Mouse (Mus musculus): ENCODE results near the gene Actl10. TPM values are rescaled to one million over a fixed set of nuclear protein-coding genes. Genes with fewer than 3 reads are reported as not detected.

The Actl10 gene
- polyA plus RNA-seq, 1 experiment, result 0.16 TPM

- Histone ChIP-seq H3K36me3 (replicated peaks; ENCODE audit: low read length) (peaks cover 91% of the 10 kb centered on the region), H3K4me1 (peaks cover 12% of the 10 kb centered on the region), H3K4me3 (replicated peaks) (no peak overlapping the region), H3K27me3 (replicated peaks) (no peaks in the 10 kb centered on the region), H3K9me3 (no peaks in the 10 kb centered on the region)
- TF ChIP-seq FLI1 (IDR thresholded peaks at IDR 0.05; ENCODE audit: low read length) (no peak), GATA1 (IDR thresholded peaks at IDR 0.05; ENCODE audit: borderline replicate concordance, low read length) (no peak)
Observed at GRCm38 (mm10) chr2:154526531-154526930, 25.0 kb upstream of the Actl10 start.

- Histone ChIP-seq H3K9me3 (no peaks in the 10 kb centered on the region), H3K27me3 (replicated peaks) (no peaks in the 10 kb centered on the region), H3K4me1 (peaks cover 19% of the 10 kb centered on the region), H3K4me3 (replicated peaks) (no peak overlapping the region), H3K36me3 (replicated peaks; ENCODE audit: low read length) (peaks cover 90% of the 10 kb centered on the region)
- no peak for TF ChIP-seq GATA1 (IDR thresholded peaks at IDR 0.05; ENCODE audit: borderline replicate concordance, low read length)
- no peak for TF ChIP-seq FLI1 (IDR thresholded peaks at IDR 0.05; ENCODE audit: low read length)
Observed at GRCm38 (mm10) chr2:154532888-154533287, 18.7 kb upstream of the Actl10 start.

GRCm38 (mm10) chr2:154534704-154535270 is 16.8 kb upstream of the Actl10 start:
- peaks cover 88% of the 10 kb centered on the region for H3K36me3 ChIP-seq (replicated peaks; ENCODE audit: low read length)

GRCm38 (mm10) chr2:154538310-154538709 is 13.3 kb upstream of the Actl10 start:
- no peak overlapping the region for H3K4me3 ChIP-seq (replicated peaks)
- no peaks in the 10 kb centered on the region for H3K27me3 ChIP-seq (replicated peaks)
- TF ChIP-seq FLI1 (IDR thresholded peaks at IDR 0.05; ENCODE audit: low read length), result no peak
- no peak for TF ChIP-seq GATA1 (IDR thresholded peaks at IDR 0.05; ENCODE audit: borderline replicate concordance, low read length)
- H3K4me1 ChIP-seq, result peaks cover 27% of the 10 kb centered on the region
- peaks cover 75% of the 10 kb centered on the region for H3K36me3 ChIP-seq (replicated peaks; ENCODE audit: low read length)
- H3K9me3 ChIP-seq, result no peaks in the 10 kb centered on the region

More at GRCm38 (mm10) chr2:154534704-154535270, 16.8 kb upstream of the Actl10 start:
- peaks cover 34% of the 10 kb centered on the region for H3K4me1 ChIP-seq
- TF ChIP-seq FLI1 (IDR thresholded peaks at IDR 0.05; ENCODE audit: low read length) (no peak), GATA1 (IDR thresholded peaks at IDR 0.05; ENCODE audit: borderline replicate concordance, low read length) (no peak)
- no peaks in the 10 kb centered on the region for H3K9me3 ChIP-seq
- H3K4me3 ChIP-seq (replicated peaks), result peak overlapping the region; percentile 3
- H3K27me3 ChIP-seq (replicated peaks), result no peaks in the 10 kb centered on the region

- no peaks in the 10 kb centered on the region for H3K9me3 ChIP-seq
- H3K4me1 ChIP-seq, result peaks cover 27% of the 10 kb centered on the region
- H3K27me3 ChIP-seq (replicated peaks), result no peaks in the 10 kb centered on the region
- no peak overlapping the region for H3K4me3 ChIP-seq (replicated peaks)
- TF ChIP-seq GATA1 (IDR thresholded peaks at IDR 0.05; ENCODE audit: borderline replicate concordance, low read length), result no peak
- TF ChIP-seq FLI1 (IDR thresholded peaks at IDR 0.05; ENCODE audit: low read length), result no peak
- H3K36me3 ChIP-seq (replicated peaks; ENCODE audit: low read length), result peaks cover 75% of the 10 kb centered on the region
Observed at GRCm38 (mm10) chr2:154538710-154539109, 12.9 kb upstream of the Actl10 start.

GRCm38 (mm10) chr2:154539720-154540119 is 11.9 kb upstream of the Actl10 start:
- H3K27me3 ChIP-seq (replicated peaks), result no peaks in the 10 kb centered on the region
- H3K36me3 ChIP-seq (replicated peaks; ENCODE audit: low read length), result peaks cover 67% of the 10 kb centered on the region
- no peaks in the 10 kb centered on the region for H3K9me3 ChIP-seq
- no peak for TF ChIP-seq FLI1 (IDR thresholded peaks at IDR 0.05; ENCODE audit: low read length)
- no peak for TF ChIP-seq GATA1 (IDR thresholded peaks at IDR 0.05; ENCODE audit: borderline replicate concordance, low read length)
- no peak overlapping the region for H3K4me3 ChIP-seq (replicated peaks)
- H3K4me1 ChIP-seq, result peaks cover 25% of the 10 kb centered on the region

GRCm38 (mm10) chr2:154541630-154542029 is 9.9 kb upstream of the Actl10 start:
- H3K9me3 ChIP-seq, result no peaks in the 10 kb centered on the region
- peaks cover 24% of the 10 kb centered on the region for H3K4me1 ChIP-seq
- peaks cover 64% of the 10 kb centered on the region for H3K36me3 ChIP-seq (replicated peaks; ENCODE audit: low read length)
- no peak overlapping the region for H3K4me3 ChIP-seq (replicated peaks)
- no peaks in the 10 kb centered on the region for H3K27me3 ChIP-seq (replicated peaks)
- no peak for TF ChIP-seq FLI1 (IDR thresholded peaks at IDR 0.05; ENCODE audit: low read length)
- TF ChIP-seq GATA1 (IDR thresholded peaks at IDR 0.05; ENCODE audit: borderline replicate concordance, low read length), result no peak

- TF ChIP-seq GATA1 (IDR thresholded peaks at IDR 0.05; ENCODE audit: borderline replicate concordance, low read length), result no peak
- no peak for TF ChIP-seq FLI1 (IDR thresholded peaks at IDR 0.05; ENCODE audit: low read length)
- Histone ChIP-seq H3K27me3 (replicated peaks) (peaks cover 3% of the 10 kb centered on the region), H3K4me3 (replicated peaks) (no peak overlapping the region), H3K4me1 (peaks cover 16% of the 10 kb centered on the region), H3K9me3 (no peaks in the 10 kb centered on the region), H3K36me3 (replicated peaks; ENCODE audit: low read length) (peaks cover 53% of the 10 kb centered on the region)
Observed at GRCm38 (mm10) chr2:154543567-154544347, 7.8 kb upstream of the Actl10 start.

- Histone ChIP-seq H3K9me3 (no peaks in the 10 kb centered on the region), H3K4me1 (peaks cover 22% of the 10 kb centered on the region), H3K36me3 (replicated peaks; ENCODE audit: low read length) (peaks cover 36% of the 10 kb centered on the region), H3K27me3 (replicated peaks) (peaks cover 19% of the 10 kb centered on the region), H3K4me3 (replicated peaks) (no peak within 1 kb of the TSS)
- no peak for TF ChIP-seq GATA1 (IDR thresholded peaks at IDR 0.05; ENCODE audit: borderline replicate concordance, low read length)
- TF ChIP-seq FLI1 (IDR thresholded peaks at IDR 0.05; ENCODE audit: low read length), result no peak
Observed at GRCm38 (mm10) chr2:154546711-154547110, 4.9 kb upstream of the Actl10 start, which contains the start of gene 1700003F12Rik. Gene 1700003F12Rik (plus strand): TSS chr2:154547085.

- no peaks in the 10 kb centered on the region for H3K9me3 ChIP-seq
- peak overlapping the region; percentile 90 for H3K4me3 ChIP-seq (replicated peaks)
- no peak for TF ChIP-seq GATA1 (IDR thresholded peaks at IDR 0.05; ENCODE audit: borderline replicate concordance, low read length)
- no peak for TF ChIP-seq FLI1 (IDR thresholded peaks at IDR 0.05; ENCODE audit: low read length)
- peaks cover 31% of the 10 kb centered on the region for H3K4me1 ChIP-seq
- H3K36me3 ChIP-seq (replicated peaks; ENCODE audit: low read length), result peaks cover 45% of the 10 kb centered on the region
- peaks cover 28% of the 10 kb centered on the region for H3K27me3 ChIP-seq (replicated peaks)
Observed at GRCm38 (mm10) chr2:154548688-154549087, 2.9 kb upstream of the Actl10 start.

All from megakaryocyte, embryonic 14.5 days (primary cell).